Mouse (Mus musculus): ENCODE measurements at regions not wholly inside any gene's neighbourhood (a gene's known extent, or its start where the extent isn't known, plus 50 kb on each side); places are given as distances from the start of the nearest gene placed in this dataset.

GRCm38 (mm10) chr9:87649015-87649978, 81.8 kb downstream of the Tbx18 start:
- no peak overlapping the region for H3K4me3 ChIP-seq (ENCODE audit: control insufficient read depth in 1 of 2, insufficient read depth in 1 of 2, low read depth in 2 of 2, low read length in 2 of 2)
- H3K36me3 ChIP-seq (ENCODE audit: control insufficient read depth in 1 of 2, insufficient read depth in 2 of 2, low read length in 2 of 2), result no peaks in the 10 kb centered on the region
- H3K4me1 ChIP-seq (ENCODE audit: control insufficient read depth in 1 of 2, insufficient read depth in 2 of 2, low read length in 2 of 2), result no peaks in the 10 kb centered on the region
- H3K9me3 ChIP-seq (replicated peaks; ENCODE audit: insufficient read depth, low read length), result no peaks in the 10 kb centered on the region
- DNase-seq (ENCODE audit: low read depth, low spot score), result no peak
- no peak overlapping the region for H3K9ac ChIP-seq (ENCODE audit: control insufficient read depth, low read depth, low read length, poor library complexity, severe bottlenecking)
- no peak overlapping the region for H3K27ac ChIP-seq (ENCODE audit: control insufficient read depth, low read depth, low read length)
- H3K79me2 ChIP-seq (ENCODE audit: control insufficient read depth, insufficient read depth, low read length, poor library complexity), result no peaks in the 10 kb centered on the region
- TF ChIP-seq SIN3A (IDR thresholded peaks at IDR 0.05; ENCODE audit: low read length) (no peak), NELFE (IDR thresholded peaks at IDR 0.05; ENCODE audit: low read depth, low read length) (no peak), USF1 (IDR thresholded peaks at IDR 0.05; ENCODE audit: low read depth, low read length) (no peak), TAL1 (IDR thresholded peaks at IDR 0.05; ENCODE audit: low read length) (no peak), MAFK (IDR thresholded peaks at IDR 0.05; ENCODE audit: borderline replicate concordance, low read depth, low read length) (no peak), MAX (IDR thresholded peaks at IDR 0.05; ENCODE audit: low read length) (no peak), POLR2AphosphoS5 (IDR thresholded peaks at IDR 0.05; ENCODE audit: borderline replicate concordance, low read depth, low read length) (no peak), GATA1 (IDR thresholded peaks at IDR 0.05; ENCODE audit: low read depth, low read length) (no peak), USF2 (IDR thresholded peaks at IDR 0.05; ENCODE audit: borderline replicate concordance in 1 of 2, insufficient read depth in 1 of 2, low read depth in 1 of 2, low read length in 2 of 2) (no peak), EP300 (IDR thresholded peaks at IDR 0.05; ENCODE audit: low read depth in 1 of 2, low read length in 2 of 2) (no peak), RCOR1 (IDR thresholded peaks at IDR 0.05; ENCODE audit: low read depth, low read length) (no peak), ELF1 (IDR thresholded peaks at IDR 0.05; ENCODE audit: low read depth, low read length) (no peak), SMC3 (IDR thresholded peaks at IDR 0.05; ENCODE audit: low read depth, low read length) (no peak), TCF12 (IDR thresholded peaks at IDR 0.05; ENCODE audit: low read depth, low read length) (no peak), BHLHE40 (IDR thresholded peaks at IDR 0.05; ENCODE audit: borderline replicate concordance, low read depth, low read length) (no peak), ZMIZ1 (IDR thresholded peaks at IDR 0.05; ENCODE audit: low read depth, low read length) (no peak), UBTF (IDR thresholded peaks at IDR 0.05; ENCODE audit: borderline replicate concordance, insufficient read depth, low read depth, low read length) (no peak)
- no peaks in the 10 kb centered on the region for H3K27me3 ChIP-seq (ENCODE audit: control insufficient read depth in 1 of 2, insufficient read depth in 2 of 2, low read length in 2 of 2)

GRCm38 (mm10) chr9:87648317-87648716, 82.7 kb downstream of the Tbx18 start:
- H3K27ac ChIP-seq (ENCODE audit: control insufficient read depth, low read depth, low read length), result no peak overlapping the region
- H3K9me3 ChIP-seq (replicated peaks; ENCODE audit: insufficient read depth, low read length), result no peaks in the 10 kb centered on the region
- H3K4me1 ChIP-seq (ENCODE audit: control insufficient read depth in 1 of 2, insufficient read depth in 2 of 2, low read length in 2 of 2), result no peaks in the 10 kb centered on the region
- DNase-seq (ENCODE audit: low read depth, low spot score), result no peak
- H3K9ac ChIP-seq (ENCODE audit: control insufficient read depth, low read depth, low read length, poor library complexity, severe bottlenecking), result no peak overlapping the region
- TF ChIP-seq CTCF (IDR thresholded peaks at IDR 0.05 in 2 of 3, conservative IDR thresholded peaks at IDR 0.05 in 1 of 3; ENCODE audit: control insufficient read depth in 1 of 3, insufficient read depth in 1 of 3, low read depth in 2 of 3, low read length in 3 of 3, poor library complexity in 1 of 3, severe bottlenecking in 1 of 3), result no peak
- TF ChIP-seq RAD21 (IDR thresholded peaks at IDR 0.05; ENCODE audit: low read depth, low read length), result no peak
- TF ChIP-seq UBTF (IDR thresholded peaks at IDR 0.05; ENCODE audit: borderline replicate concordance, insufficient read depth, low read depth, low read length), result no peak
- no peak for TF ChIP-seq ZC3H11A (IDR thresholded peaks at IDR 0.05; ENCODE audit: low read depth, low read length)
- TF ChIP-seq EP300 (IDR thresholded peaks at IDR 0.05; ENCODE audit: low read depth in 1 of 2, low read length in 2 of 2), result no peak
- H3K79me2 ChIP-seq (ENCODE audit: control insufficient read depth, insufficient read depth, low read length, poor library complexity), result no peaks in the 10 kb centered on the region
- H3K36me3 ChIP-seq (ENCODE audit: control insufficient read depth in 1 of 2, insufficient read depth in 2 of 2, low read length in 2 of 2), result no peaks in the 10 kb centered on the region
- H3K4me3 ChIP-seq (ENCODE audit: control insufficient read depth in 1 of 2, insufficient read depth in 1 of 2, low read depth in 2 of 2, low read length in 2 of 2), result no peak overlapping the region
- no peaks in the 10 kb centered on the region for H3K27me3 ChIP-seq (ENCODE audit: control insufficient read depth in 1 of 2, insufficient read depth in 2 of 2, low read length in 2 of 2)
